Mouse (Mus musculus) adrenal gland, postnatal 14 days (tissue): ENCODE results near the gene Olfr877. TPM values are rescaled to one million over a fixed set of nuclear protein-coding genes. Genes with fewer than 3 reads are reported as not detected.

Experiments
- DNase-seq: peaks from one replicate; pipeline ENCODE4 v3.0.0; 2021; ENCODE audit warnings: mixed read lengths
- long read RNA-seq, 2 experiments: library from polyadenylated mRNA; stranded (forward); transcript quantifications; one replicate each; pipeline ENCODE4 v2.0.0; 2021
- total RNA-seq: library from RNA; stranded (reverse); gene quantifications from 2 replicates; pipeline ENCODE4 v1.2.3, GENCODE M21; 2021

Gene Olfr877
- total RNA-seq = not detected in 2 replicates
- long read RNA-seq, experiment 1 = 0 reads
- long read RNA-seq, experiment 2, partial matches to known transcripts = 0 of 1 reads
- long read RNA-seq, experiment 2, other reads (novel, unspliced or antisense) = 1 of 1 reads

DNA sequence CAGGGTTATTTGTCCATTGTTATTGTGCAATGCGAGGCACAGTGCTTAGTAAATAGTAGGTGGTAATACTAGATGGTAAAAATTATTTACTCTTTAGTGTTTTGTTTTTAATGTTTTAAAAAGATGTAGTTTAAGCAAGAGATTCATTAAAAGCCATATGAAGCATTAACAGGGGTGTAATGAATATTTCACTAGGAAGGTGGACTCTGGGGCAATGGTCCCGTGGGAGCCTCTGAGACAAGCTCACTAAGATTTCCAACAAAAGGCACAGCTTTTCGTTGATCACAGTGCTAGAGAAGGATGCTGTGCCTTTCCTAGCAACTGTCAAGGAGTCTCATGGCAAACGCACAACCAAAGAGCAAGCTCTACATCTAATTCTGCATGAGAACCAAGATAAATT, at the start of gene Olfr877:
Gene Olfr877, plus strand, starts transcription at position 301 of the 400 bp plus-strand sequence.
- no peak for DNase-seq

DNA sequence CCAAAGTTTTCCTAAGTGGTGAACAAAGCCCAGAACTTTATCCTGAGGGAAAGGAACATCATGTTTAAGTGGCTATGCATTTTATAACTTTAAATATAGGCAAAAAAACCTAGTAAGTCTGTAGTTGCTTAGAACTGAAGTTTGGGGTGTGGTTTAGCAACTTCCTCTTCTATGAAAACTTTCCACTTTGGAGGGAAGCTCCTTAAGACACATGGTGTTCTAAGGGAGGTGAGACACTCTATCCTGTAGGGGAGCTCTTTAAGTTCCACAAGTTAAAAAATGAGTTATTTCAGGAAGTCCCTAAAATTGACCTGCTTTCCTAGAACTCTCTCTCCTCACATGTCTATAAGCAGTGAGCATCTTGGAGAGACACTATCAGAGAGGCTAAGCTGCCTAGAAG, 46.8 kb upstream of the Olfr877 start:
- DNase-seq = no peak

DNA sequence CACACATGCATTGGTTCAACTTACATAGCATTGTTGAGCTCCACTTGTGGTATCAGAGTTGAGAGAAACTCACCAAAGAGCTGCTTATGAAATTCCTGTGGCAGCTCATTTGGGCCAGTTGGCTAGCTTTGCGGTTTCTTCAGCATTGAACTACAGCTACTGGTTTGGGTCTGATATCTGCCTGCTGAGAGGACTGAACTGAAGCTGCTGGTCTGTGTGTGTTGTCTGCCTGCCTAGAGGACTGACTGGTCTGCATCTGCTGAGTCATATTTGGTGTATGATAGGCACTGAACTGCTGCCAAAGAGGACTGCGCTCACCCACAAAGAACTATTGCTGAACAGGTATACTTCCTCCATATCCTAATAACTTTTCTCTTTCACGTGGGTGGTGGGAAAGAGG, 45.6 kb upstream of the Olfr877 start:
- DNase-seq = peak; percentile 9

GRCm38 (mm10) chr9:37808976-37809375, 45.1 kb upstream of the Olfr877 start:
- DNase-seq = peak; percentile 79

- DNase-seq = no peak
Observed at GRCm38 (mm10) chr9:37814696-37815095, 39.4 kb upstream of the Olfr877 start.

DNA sequence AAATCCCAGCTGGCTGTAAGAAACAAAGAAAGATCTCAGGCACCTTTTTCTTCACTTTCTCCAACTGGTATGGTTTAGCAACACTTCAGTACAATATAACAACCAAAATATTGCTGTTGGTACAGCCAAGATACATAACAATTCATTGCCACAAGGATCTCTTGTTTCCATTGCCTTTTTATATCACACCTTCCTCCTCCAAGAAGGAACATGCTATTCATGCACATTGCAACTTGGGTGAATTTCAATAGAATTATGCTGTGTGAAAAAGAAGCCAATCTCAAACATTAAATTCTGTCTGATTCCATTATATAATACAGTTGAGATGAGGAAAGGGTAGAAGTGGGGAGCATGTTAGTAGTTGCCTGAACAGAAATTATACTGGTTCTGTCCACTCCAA, 24.2 kb upstream of the Olfr877 start:
- DNase-seq = no peak

- no peak for DNase-seq
Observed at GRCm38 (mm10) chr9:37833341-37833740, 20.7 kb upstream of the Olfr877 start.

GRCm38 (mm10) chr9:37849267-37849666, 4.8 kb upstream of the Olfr877 start:
- no peak for DNase-seq

DNA sequence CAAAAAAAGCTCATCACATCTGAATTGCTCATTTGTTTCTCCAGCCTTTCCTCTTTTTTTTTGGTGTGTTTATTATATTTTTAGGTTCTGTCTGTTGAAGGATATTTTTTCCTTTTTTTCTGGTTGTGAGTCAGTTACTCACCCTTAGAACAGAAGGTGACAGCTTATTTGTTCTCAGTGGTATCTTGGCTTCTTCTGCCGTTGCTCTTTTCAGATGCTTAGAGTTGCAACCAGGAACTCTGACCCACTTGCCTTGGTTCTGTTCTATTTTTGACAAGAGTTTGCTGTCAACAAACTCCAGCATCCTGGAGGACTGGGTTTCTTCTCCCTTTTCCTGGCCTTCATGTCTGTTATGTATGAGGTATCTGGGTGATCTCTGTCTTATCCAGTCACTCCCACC, 9.3 kb downstream of the Olfr877 start:
- DNase-seq = no peak

DNA sequence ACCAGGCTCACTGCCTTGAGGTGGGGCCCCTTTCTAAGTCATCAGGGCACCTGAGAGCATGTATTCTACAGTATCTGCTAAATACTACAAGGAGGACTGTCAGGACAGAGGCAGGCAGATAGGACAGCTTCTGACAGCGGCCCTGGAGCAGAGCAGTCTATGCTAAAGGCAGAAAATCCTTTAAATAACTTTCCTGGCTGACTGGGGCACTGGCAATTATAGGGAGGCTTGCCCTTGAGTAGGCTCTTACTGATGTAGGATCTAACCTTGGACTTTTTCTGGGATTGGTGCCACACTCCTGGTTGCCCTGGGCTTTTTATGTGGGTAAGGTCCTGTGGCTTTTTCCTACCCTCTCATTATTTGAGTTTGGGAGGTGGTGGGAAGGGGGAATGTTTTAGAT, 16.2 kb downstream of the Olfr877 start:
- peak; percentile 33 for DNase-seq

GRCm38 (mm10) chr9:37871097-37871496, 17.0 kb downstream of the Olfr877 start:
- no peak for DNase-seq

DNA sequence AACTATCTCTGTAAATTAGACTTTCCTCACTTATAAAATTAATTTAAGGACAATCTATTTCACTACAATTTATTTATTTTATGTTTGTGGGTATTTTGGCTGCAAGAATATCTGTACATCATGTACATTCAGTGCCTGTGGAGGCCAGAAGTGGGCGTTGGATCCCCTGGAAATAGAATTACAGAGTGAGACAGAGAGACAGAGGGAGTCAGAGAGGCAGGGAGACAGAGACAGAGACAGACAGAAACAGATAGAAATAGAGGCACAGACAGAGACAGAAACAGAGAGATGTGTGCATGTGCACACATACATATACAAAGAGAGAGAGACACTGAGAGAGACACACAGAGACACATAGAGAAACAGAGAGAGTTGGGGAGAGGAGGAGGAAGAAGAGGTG, 17.5 kb downstream of the Olfr877 start:
- DNase-seq = no peak

GRCm38 (mm10) chr9:37890960-37891359, 36.9 kb downstream of the Olfr877 start:
- no peak for DNase-seq

DNA sequence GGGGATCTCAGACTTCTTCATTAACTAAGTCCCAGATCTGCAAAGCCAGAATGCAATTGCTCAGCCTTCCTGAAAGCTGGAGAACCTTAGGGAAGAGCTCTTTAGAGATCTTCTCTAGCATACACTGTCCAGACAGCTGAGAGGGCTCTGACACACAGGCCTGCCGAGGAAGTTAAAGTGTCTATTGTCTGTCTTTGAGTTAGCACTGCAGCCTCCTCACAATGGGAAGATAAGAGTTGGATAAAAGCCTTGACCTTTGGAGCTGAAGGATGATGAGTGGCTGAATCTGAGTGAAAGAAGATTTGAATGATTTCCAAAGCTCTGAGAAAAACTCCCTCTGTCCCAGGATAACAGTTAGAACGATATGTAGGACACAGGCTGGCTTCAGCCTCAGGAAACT, 42.6 kb downstream of the Olfr877 start, which contains the start of gene Olfr145:
Gene Olfr145, plus strand, starts transcription at position 64 of the 400 bp plus-strand sequence.
- DNase-seq = peak; percentile 43

DNA sequence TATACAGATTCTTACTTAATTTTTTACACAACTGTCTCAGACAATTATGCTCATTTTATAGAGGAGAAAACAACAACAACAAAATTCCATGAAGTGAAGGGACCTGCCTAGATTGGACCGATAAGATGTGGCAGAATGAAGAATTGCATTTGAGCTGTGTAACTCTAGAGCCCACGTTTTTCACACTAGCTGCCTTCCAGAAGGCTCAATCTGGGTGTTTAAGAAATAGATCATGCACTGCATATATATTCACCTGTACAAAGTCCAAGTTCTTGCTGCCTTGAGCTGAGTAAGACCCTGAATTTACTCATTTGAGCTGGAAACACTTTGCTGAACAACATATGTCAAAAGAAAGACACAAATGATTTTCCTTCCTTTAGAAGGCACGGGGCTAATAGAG, 51.5 kb downstream of the Olfr877 start:
- DNase-seq = no peak

Other genes with a start within 250 kb of the Olfr877 start
- 4.9 and 5.0 TPM in 2 replicates for gene Spa17, start 240.5 kb upstream of the Olfr877 start, total RNA-seq
- 86.0 and 99.4 TPM in 2 replicates for gene Tbrg1, start 197.0 kb upstream of the Olfr877 start, total RNA-seq
- 0.19 TPM in 2 replicates for gene Panx3, start 185.0 kb upstream of the Olfr877 start, total RNA-seq
- gene Olfr160, start 138.0 kb upstream of the Olfr877 start, total RNA-seq = not detected in 2 replicates
- not detected in 2 replicates for gene Olfr874, start 109.2 kb upstream of the Olfr877 start, total RNA-seq
- gene Olfr875, start 82.4 kb upstream of the Olfr877 start, total RNA-seq = not detected in 2 replicates
- gene Olfr876, start 51.2 kb upstream of the Olfr877 start, total RNA-seq = not detected in 2 replicates
- gene Olfr145, start 42.5 kb downstream of the Olfr877 start, total RNA-seq = not detected in 2 replicates
- not detected in 2 replicates for gene Olfr878, start 63.6 kb downstream of the Olfr877 start, total RNA-seq
- not detected in 2 replicates for gene Olfr881, start 137.6 kb downstream of the Olfr877 start, total RNA-seq
- gene Olfr883, start 171.5 kb downstream of the Olfr877 start, total RNA-seq = not detected in 2 replicates
- not detected in 2 replicates for gene Olfr884, start 192.3 kb downstream of the Olfr877 start, total RNA-seq
- not detected in 2 replicates for gene Olfr885, start 207.1 kb downstream of the Olfr877 start, total RNA-seq
- gene Olfr887, start 229.8 kb downstream of the Olfr877 start, total RNA-seq = not detected in 2 replicates